Mouse (Mus musculus): Measurements from ENCODE around the gene Gse1. TPM values are rescaled to one million over a fixed set of nuclear protein-coding genes. Genes with fewer than 3 reads are reported as not detected.
"Not testable (repeated sequence)": the region's sequence is repeated elsewhere in the genome, so short reads cannot be mapped to it uniquely, and the experiment has no call there.

Gene Gse1
- total RNA-seq, 4 experiments from 2014 or later, result 114 to 136 (median 127) TPM

DNA sequence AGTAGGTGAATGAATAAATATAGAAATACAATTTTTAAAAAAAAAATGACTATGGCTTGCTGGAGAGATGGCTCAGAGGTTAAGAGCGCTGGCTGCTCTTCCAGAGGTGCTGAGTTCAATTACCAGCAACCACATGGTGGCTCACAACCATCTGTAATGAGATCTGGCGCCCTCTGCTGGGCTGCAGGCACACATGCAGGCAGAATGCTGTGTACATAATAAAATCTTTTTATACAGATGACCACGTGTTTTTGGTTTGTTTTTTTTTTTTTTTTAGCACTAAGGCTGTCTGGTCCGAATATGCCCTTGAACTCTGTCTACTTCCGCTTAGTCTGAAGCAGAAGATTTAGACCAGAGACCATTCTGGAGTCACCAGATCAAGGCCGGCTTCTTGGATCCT, 93.5 kb downstream of the Gse1 start:
- DNase-seq (ENCODE audit: low spot score in 2 of 2), result no peak

DNA sequence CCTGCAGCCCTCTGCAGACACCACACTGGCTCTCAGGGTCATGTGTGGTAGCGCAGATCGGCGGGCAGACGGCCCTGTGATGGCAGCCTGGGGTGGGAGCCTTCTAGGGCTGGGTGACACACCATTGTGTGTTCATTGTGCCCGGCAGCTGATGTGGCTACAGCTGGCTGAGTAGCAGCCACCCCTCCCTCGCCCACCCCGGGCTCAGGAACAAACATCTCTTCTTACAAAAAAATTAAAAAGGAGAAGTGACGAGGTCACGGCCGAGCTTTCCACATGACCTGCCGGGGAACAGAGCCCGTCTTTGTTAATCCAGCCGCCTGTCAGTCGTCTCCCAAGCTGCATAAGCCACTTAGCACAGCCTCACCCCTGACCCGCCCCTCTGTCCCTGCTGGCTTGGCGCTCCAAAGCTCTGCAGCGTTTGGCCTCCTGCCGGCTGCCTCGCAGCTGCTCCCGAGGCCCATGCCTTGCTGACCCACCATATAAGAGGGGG, 94.7 kb downstream of the Gse1 start:
- DNase-seq (ENCODE audit: low spot score in 2 of 2), result peak; percentile 72 to 90

DNA sequence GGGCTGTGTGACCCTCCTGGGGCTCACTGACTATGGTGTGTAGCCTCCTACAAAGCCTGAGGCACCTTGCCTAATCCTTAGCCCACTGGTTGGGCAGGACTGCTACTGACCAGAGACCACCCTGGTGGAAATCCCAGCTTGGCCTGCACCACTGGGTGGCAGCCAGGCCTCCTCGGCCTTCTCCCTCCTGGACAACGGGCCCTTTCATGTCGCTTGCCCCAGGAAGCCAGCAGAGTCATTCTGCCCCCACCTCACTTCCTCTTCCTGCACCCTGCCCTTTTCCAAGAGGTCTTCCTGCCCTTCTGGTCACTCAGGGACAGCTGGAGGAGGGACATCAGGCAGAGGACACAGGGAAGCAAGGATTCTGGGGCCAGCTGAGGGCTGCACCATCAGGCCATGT, 96.3 kb downstream of the Gse1 start:
- no peak for DNase-seq (ENCODE audit: low spot score in 2 of 2)

DNA sequence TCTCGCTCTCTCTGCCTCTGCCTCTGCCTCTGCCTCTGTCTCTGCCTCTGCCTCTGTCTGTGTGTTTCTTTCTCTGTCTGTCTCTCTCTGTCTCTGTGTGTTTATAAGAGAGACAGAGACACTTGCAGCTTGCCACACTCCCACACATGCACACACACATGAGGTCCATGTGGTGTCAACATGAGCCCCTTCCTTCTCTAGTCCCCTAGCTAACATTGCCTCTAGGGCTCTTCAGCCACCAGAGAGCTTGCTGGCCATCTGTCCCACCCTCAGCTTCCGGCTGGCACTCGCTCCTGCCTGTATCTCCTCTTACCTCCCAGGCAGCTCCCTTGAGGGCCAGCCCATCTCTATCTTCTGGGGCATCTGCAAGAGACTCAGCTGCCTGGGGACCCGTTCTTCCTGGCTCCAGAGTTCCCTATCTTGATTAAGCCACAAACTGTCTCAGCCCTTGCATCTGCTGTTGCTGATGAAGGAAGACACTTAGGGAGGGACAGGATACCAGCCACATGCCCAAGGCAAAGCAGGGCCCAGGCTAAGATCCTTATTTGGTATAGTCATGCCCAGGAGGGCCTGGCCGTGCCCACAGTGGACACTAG, 97.0 kb downstream of the Gse1 start:
- no peak for DNase-seq (ENCODE audit: low spot score in 2 of 2)

DNA sequence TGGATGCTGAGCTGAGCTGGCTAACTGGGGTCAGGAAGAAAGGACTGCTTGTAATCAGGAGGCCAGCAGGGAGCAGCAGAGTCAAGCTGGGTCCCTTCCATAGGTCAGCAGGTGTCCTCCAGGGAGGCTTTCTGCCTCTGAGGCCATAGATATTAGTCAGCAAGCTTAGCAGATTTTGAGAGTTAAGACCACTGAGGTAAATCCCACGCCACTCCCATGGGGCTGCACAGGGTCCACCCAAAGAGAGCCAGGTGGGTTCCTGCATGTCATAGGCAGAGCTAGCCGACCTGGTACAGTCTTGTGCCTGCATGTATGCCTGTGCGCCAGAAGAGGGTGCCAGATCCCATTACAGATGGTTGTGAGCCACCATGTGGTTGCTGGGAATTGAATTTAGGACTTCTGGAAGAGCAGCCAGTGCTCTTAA, 98.9 kb downstream of the Gse1 start:
- no peak for DNase-seq (ENCODE audit: low spot score in 2 of 2)

DNA sequence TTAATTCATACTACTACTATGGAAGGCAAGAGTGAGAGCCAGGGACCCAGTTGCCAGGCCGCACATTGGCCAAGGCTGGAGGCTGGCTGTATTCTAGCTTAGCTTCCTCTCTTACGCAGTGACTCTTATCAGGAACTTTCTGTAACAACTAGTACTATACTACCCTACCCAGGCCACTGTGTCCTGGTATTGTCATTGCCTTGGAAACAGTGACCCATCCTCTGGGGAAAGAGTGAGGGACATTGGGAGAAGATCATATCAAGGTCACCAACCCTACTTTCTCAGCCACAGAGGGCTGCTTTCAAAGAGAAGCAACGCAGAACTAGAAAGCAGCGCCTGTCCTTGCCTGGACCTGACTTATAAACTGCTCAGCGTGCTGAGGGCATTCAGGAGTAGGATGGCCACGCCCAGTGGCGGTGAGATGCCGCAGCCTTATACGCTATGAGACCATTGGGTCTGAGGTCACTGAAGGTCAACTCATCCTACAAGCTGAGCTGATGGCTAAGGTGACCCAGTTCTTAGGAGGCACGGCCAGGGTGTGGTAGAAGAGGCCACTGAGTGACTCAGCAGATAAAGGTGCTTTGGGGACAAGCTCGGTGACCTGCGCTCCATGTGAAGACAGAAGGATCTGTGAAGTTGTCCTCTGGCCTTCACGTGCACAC, 100.2 kb downstream of the Gse1 start:
- DNase-seq (ENCODE audit: low spot score in 2 of 2), result no peak

DNA sequence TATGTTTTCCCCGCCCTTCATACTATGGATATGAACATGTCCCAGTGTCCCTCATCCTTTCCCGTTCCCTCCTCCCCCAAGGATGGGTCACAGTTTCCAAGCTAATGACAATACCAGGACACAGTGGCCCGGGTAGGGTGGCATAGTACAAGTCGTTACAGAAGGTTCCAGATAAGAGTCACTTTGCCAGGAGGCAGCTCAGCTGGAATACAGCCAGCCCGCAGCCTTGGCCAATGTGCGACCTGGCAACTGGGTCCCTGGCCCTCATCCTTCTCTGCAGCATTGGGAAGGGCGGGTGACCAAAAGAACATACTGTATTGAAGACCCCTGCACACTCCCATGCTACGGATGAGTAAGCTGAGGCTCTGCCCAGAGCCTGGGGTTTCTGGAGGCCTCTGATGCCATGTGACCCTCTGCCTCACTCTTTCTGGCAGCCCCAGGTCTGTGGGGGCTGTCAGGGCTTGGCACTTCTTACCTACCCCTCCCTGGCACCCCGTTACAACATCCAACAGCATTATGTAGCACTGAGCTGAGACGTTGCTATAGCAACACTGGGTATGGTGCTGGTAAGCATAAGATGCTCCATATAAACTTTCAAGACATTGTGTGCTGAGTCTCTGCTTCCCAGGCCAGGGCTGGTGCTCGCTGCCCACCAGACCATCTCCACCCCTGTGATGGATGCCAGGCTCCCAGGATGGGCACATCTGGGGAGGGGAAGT, 100.9 kb downstream of the Gse1 start:
- no peak for DNase-seq (ENCODE audit: low spot score in 2 of 2)

DNA sequence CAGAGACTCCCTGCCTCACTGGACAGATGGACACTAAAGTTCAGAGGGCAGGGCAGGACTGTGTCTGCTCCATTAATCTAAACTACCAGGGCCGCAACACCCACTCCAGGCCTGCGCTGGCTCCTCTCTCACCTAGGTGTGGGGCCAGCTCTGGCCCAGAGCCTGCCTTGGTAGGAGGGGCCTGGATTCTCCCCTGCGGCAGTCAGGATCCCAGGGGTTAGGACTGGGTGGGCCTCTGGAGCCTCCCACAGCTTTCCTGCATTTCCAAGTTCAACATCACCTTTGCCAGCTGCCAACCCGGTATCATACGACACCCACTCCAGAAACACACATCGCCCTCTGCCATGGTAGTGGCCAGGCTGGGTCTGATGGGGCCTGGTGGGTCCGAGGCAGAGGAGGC, 102.8 kb downstream of the Gse1 start:
- no peak for DNase-seq (ENCODE audit: low spot score in 2 of 2)

DNA sequence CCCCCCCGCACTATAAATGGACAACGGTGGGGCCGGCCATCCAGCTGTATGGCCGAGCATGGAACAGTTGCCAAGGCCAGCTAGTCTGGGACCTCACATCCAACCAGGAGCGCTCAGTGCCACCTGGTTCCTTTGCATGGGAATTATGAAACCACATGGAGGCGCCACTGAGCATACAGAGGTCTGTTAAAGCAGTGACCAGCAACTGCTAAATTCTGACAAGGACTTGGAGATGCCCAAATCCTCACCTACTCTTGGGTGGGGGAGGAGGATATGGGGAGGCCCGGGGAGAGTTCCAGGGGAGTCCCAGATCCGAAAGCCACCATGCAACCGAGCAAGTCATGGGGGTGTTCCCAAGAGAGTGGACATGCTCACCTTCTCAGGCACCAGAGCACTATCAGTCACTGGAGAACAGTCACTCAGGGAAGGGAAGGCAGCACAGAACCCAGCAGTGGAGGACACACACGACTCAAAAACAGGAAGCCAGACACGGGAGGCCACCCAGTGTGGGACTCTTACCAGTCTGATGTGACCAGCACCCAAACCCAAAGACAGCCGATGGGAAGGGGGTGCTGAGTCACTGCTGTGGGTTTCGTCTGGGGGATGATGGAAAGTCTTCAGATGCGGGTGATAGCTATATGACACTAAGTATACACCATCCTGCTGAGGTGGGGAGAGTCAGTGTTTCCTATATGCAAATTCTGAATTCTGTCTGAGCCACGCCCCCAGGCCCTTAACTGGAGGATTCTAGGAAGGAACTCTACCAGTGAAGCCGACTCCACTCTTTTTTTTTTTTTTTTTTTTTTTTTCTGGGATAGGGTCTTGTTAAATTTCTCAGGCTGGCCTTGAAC, 104.3 kb downstream of the Gse1 start:
- no peak for DNase-seq (ENCODE audit: low spot score in 2 of 2)

DNA sequence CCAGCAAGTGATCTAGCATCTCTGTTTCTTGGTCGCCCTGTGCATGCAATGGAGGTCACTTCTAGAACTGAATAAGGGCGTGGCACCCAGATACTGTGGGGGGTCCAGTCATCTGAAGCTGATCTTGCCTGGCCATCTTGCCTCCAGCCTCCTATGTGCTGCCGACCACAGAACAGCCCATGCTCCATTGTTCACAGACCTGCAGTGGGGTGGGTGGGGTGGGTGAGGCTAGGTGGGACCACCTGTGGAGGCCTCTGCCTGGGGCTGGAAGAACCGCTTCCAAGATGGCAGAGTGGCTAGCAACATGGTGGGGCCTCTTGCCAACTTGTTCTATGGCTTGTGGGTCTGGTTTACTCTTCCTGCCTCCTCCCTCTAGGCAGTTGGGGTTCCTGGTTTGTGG, 105.4 kb downstream of the Gse1 start:
- no peak for DNase-seq (ENCODE audit: low spot score in 2 of 2)

DNA sequence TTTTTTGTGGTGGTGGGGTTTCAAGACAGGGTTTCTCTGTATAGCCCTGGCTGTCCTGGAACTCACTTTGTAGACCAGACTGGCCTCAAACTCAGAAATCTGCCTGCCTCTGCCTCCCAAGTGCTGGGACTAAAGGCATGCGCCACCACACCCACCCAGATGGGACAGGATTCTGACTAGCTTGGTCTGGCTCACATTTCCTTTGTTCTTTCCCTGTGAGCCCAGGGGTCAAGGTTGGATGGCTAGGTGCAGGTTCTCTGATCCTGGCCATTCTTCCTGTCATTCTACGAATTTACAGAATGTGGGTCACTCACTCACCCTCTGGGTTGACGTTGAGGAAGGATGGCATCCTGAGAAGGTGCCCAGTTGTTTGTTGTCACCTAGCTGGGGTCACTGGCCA, 106.0 kb downstream of the Gse1 start:
- not testable (repeated sequence) for DNase-seq (ENCODE audit: low spot score in 2 of 2)

DNA sequence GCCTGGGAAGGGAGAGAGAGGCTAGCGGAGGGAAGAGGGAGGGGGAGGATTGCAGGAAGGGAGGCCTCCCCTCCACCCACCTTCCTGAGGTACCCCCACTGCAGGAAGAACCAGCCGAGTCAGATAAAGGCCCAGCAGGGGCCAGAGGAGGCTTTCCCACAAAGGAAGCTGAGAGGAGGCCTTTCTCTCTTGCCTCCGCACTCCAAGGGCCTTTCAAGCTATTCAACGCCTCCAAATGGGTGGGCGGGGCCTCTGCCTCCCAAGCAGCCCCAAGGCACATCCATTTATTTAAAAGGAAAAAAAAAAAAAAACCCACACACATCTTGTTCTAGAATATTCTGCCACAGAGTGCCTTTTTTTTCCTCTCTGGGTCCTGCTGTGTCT, 106.6 kb downstream of the Gse1 start:
- DNase-seq (ENCODE audit: low spot score in 2 of 2), result no peak

DNA sequence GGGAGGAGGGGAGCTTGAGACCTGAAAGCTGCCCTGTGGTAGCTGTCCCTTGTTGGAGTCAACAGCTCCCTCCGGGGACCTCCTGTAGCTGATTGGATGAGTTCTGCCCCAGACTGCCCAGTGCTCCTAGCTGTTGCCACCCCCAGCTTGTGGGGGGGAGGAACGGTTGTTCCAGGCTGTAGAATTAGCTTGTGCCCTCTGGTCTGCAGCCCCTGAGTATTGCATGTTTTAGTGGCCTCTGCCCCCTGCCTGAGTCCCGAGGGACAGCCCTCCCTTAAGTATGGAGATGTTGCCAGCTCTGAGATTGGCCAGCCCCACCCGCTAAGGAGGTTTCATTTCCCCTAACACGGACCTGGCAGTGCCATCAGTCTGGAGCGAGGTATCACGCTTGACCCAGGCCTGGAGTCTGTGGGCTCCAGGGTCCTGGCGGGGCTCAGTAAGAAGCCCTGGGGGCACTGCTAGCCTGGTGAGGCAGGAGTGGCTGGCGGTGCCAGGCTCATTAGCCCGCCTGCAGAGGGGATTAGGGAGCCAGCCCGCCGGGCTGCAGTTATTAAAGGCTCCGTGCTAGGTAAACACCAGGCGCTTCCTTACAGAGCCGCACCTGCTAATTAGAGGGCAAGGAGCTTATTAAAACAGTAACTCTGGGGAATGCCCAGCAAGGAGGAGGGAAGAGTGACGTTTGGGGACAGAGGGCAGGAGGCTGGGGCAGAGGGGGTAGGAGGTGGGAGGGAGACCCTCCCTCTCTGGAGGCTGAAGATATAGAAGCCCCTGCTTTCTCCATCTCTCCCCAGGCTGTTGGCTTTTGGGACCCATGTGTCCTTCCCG, 107.2 kb downstream of the Gse1 start:
- DNase-seq (ENCODE audit: low spot score in 2 of 2), result no peak

DNA sequence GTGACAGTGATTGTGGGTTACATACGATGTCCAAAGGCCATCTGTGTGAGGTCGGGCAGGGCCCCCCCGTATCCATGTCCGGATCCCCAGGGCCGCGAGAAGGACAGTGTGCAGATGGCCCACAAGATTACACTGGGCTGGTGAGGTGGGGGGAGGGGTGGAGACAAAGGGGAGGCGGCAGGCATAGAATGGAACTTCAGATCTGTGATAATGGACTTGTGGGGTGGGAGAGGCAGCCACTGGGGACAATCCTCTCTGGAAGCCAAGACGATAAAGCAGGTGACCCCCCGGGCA, 107.8 kb downstream of the Gse1 start:
- no peak for DNase-seq (ENCODE audit: low spot score in 2 of 2)

DNA sequence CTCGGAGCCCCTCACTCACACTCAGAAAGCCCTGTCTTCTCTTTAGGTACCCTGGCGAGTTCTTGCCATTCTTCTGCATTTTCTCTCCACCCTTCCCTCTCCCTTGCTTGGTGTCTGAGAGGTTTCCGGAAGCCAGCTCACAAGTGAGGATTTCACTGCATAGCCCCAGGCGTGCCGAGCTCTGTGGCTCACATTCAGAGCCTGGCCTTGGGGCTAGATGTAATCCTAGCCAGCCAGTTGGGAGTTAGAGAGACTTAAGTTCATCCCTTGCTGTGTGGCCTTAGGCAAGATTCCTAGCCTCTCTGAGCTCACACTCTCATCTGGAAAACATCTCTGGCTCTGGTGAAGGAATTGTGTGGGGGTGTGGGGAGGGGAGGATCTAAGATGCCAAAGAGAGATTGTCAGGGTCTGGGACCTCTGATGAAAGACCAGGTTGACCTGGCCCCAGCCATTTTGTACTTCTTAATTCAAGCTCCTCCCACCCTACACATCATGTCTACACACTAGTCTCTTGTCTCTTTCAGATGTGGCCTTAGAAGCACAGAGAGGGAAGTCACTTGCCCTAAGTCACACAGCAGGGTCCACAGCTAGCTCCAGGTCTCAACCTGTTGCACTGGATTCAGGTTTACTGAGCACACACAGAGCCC, 108.8 kb downstream of the Gse1 start:
- no peak for DNase-seq (ENCODE audit: low spot score in 2 of 2)

DNA sequence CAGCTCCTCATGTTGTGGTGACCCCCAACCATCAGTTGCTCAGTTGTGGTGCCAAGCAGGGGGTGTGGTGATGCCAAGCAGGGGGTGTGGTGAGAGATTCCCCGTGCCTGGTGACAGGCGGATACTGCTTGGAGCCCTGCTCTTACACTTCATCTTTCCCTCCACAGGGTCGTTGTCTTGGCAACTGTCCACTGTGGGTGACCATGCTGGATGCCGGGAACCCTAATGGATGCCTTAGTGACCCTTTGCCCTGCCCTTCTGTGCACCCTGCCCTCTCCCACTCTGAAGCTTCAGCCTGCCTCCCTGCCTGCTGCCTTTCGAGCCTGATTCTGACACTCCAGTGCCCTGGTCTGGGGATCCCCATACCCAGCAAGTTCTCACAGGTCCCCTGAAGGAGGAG, 109.4 kb downstream of the Gse1 start:
- no peak for DNase-seq (ENCODE audit: low spot score in 2 of 2)

DNA sequence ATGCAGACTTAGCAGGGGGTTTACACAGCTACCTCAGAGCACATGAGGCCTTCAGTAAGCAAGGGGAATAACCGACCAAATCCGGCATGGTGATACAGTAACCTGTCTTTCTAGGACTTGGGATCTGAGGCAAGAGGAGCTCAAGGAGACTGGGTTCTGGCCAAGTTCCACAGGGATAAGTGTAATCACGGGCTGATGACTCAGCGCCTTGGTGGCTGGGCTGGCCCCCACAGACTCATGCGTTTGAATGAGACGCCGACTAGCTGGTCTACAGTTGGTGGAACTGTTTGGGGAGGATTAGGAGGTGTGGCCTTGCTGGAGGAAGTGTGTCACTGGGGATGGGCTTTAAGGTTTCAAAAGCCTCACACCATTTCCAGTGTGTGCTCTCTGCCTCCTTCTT, 110.4 kb downstream of the Gse1 start:
- no peak for DNase-seq (ENCODE audit: low spot score in 2 of 2)

DNA sequence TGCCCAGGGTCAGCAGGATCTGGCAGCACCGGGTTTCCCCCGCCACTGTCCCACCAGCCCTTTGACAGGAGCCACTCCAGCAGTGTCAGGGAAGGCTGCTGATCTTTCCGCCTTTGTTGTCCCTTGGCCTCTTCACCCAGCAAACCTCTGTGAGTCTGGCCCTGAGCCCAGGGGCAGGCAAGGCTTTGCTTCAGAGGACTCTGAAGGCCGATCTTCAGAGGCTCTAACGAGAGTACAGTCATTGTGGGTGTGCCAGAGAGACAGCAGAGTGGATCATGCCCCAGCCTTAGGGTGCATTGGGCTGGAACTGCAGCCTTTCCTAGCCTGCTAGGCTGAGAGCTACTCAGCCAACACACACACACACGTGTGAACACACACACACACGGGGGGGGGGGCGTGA, 111.5 kb downstream of the Gse1 start:
- no peak for DNase-seq (ENCODE audit: low spot score in 2 of 2)

DNA sequence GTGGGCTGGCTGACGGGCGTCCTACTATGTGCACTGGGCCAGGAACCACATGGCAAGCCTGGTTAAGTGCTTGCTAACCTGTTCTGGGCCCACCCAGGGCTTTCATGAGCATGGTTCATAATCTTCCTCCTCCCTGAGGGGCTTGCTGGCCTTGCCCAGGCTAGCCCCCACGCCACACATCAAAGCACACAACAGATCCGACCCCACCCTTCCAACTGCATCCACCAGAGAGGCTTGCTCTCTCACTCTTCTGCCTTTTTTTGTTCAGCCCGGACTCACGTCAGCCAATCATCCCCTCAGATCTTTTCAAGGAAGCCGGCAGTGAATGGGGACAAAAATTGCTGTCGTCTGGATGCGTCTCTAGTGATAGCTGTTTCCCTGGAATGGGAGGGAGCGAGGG, 112.9 kb downstream of the Gse1 start:
- no peak for DNase-seq (ENCODE audit: low spot score in 2 of 2)

DNA sequence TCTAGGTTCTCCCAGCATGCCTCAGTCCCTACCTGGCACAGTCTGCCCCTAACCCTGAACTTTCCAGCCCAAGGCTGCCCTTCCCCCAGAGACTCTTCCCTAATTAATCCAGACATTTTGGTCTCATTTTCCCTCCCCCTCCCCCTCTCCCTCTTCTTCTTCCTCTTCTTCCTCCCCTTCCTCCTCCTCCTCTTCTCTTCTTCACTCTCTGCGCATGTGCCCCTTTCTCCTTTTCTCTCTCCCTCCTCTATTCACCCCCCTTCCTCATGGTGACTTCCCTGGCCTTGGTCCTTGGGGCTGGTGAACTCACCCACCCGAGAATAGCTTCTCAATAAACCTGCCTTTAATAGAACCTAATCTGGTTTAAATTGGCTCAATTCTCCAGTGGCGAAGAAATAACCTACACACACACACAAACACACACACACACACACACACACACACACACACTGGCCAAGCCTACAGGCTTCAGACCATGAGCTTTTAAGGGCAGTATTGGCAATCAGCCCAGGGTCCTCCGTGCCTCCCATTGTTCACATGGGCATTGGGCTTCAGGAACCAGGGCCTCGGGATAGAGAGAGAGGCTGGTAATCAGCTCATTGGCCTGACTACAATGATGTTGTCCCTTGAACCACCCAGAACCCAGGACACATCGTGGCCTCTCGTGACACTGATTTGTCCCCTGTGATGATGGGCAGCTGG, 114.7 kb downstream of the Gse1 start:
- DNase-seq (ENCODE audit: low spot score in 2 of 2), result no peak
